Mouse (Mus musculus) erythroblast, embryonic 14.5 days (primary cell): ENCODE data around the gene Meis1.

Experiments used
- GATA1 ChIP-seq: IDR thresholded peaks from 2 replicates; pipeline ENCODE4 v1.6.1; 2012; ENCODE audit warnings: low read length, inconsistent platforms, mixed read lengths
- TAL1 ChIP-seq: IDR thresholded peaks from 3 replicates; pipeline ENCODE4 v1.6.1; 2012; ENCODE audit warnings: low read length, inconsistent platforms, mixed read lengths

- no peak for TF ChIP-seq GATA1
- no peak for TF ChIP-seq TAL1
Observed at GRCm38 (mm10) chr11:18898862-18899261, 119.9 kb downstream of the Meis1 start.
